Mouse (Mus musculus) bone marrow, adult 2 months (tissue): ENCODE data around the gene Tk2.

ENCODE experiments used
- CTCF ChIP-seq: fragments of 200-500 bp; IDR thresholded peaks from 2 replicates; pipeline ENCODE4 v1.5.1; 2011; ENCODE audit warnings: low read length, control low read depth; ENCODE audit not compliant: control insufficient read depth, insufficient read depth
- POLR2A ChIP-seq: fragments of 200-500 bp; IDR thresholded peaks from 2 replicates; pipeline ENCODE4 v1.6.1; 2011; ENCODE audit warnings: low read depth, mild to moderate bottlenecking, control low read depth, low read length, borderline replicate concordance; ENCODE audit not compliant: control insufficient read depth

- TF ChIP-seq CTCF, result no peak
- no peak for TF ChIP-seq POLR2A
Observed at GRCm38 (mm10) chr8:104201622-104202021, 46.7 kb downstream of the Tk2 start.
